Mouse (Mus musculus) thymus, adult 2 months (tissue): ENCODE data around the gene Add3.

Source experiments
- CTCF ChIP-seq: fragments of 200-500 bp; IDR thresholded peaks from 2 replicates; pipeline ENCODE4 v1.5.1; 2012; ENCODE audit warnings: mild to moderate bottlenecking, control low read depth, low read length, moderate library complexity, borderline replicate concordance; ENCODE audit not compliant: control insufficient read depth, poor library complexity, insufficient read depth; ENCODE audit errors: extremely low read depth
- POLR2A ChIP-seq: fragments of 200-500 bp; IDR thresholded peaks from 2 replicates; pipeline ENCODE4 v1.6.1; 2012; ENCODE audit warnings: mild to moderate bottlenecking, low read length, control low read depth, moderate library complexity; ENCODE audit not compliant: control insufficient read depth, poor library complexity, insufficient read depth; ENCODE audit errors: extremely low read depth

GRCm38 (mm10) chr19:53152451-53152850 lies 12.2 kb downstream of the Add3 start:
- TF ChIP-seq POLR2A (no peak), CTCF (no peak)
